In the genomic region with DNA sequence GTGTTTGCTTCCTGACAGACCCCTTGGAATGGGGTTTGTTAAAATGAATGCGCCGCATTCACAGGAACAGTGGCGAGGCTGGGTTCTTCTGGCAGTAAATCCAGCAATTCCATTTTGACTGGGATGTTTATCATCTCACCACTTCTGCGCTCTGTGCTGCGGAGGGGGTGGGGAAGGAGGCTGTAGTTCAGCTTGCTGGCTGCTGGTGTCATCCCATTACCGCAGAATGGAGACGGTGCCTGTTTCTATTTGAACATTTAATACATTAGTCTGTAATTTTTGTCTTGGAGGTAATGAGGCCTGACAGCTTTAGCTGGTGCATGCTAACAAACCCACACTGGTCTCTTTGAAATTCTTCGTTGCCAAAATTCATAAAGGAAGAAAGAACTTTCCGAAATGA, we compare ENCODE assay signal across 8 mouse cellular contexts.
DNase-seq lines count a peak whose midpoint lies in the region; ATAC-seq lines count a peak whose summit lies in the region.

No protein-coding gene starts in this region.

- H3K36me3 ChIP-seq in kidney, embryonic 14.5 days (ENCODE audit: control insufficient read depth, insufficient read depth, low read length) = no peaks in the 10 kb centered on the region

- H3K4me3 ChIP-seq in kidney, embryonic 14.5 days (ENCODE audit: low read length) = no peak overlapping the region

- no peaks in the 10 kb centered on the region for H3K9me3 ChIP-seq in kidney, embryonic 14.5 days (ENCODE audit: control insufficient read depth, low read length)

- H3K4me1 ChIP-seq in kidney, embryonic 14.5 days (ENCODE audit: control insufficient read depth, insufficient read depth, low read length) = no peaks in the 10 kb centered on the region

- peak; percentile 75; the same call in 1 of the 2 replicates for ATAC-seq in kidney, embryonic 14.5 days (ENCODE audit: low FRiP score, low TSS enrichment)
- ATAC-seq in megakaryocyte, adult 5-6 weeks (ENCODE audit: poor library complexity, severe bottlenecking) = no peak

- intact Hi-C loops in gastrocnemius, postnatal 36 days (cut with DNase I) = no loop called here
- intact Hi-C loops in left cerebral cortex, postnatal 4 days (cut with DNase I) = loop anchor here (10.0 kb wide), 1 partner anchor 378 kb away; no protein-coding TSS in a partner anchor

- no peaks in the 10 kb centered on the region for H3K27me3 ChIP-seq in kidney, embryonic 14.5 days (ENCODE audit: control insufficient read depth, insufficient read depth, low read length)

- WGBS in kidney, embryonic 14.5 days = 27% methylated on average over 9 of the region's 9 CpGs

- H3K9ac ChIP-seq in kidney, embryonic 14.5 days (ENCODE audit: low read depth, low read length) = no peak overlapping the region

- no peak overlapping the region for H3K4me2 ChIP-seq in kidney, embryonic 14.5 days (replicated peaks; ENCODE audit: low read depth, low read length)

- no peak overlapping the region for H3K27ac ChIP-seq in kidney, embryonic 14.5 days (ENCODE audit: low read depth, low read length)

- DNase-seq in gastrocnemius, postnatal 10 days = peak; percentile 12
- DNase-seq in gastrocnemius, postnatal 36 days = no peak
- DNase-seq in ES-CJ7 (ENCODE audit: low read depth, low spot score) = peak; percentile 6
- DNase-seq in embryo, embryonic 9.5 days (ENCODE audit: extremely low spot score) = peak; percentile 9
- DNase-seq in left cerebral cortex, postnatal 4 days = peak; percentile 79
- DNase-seq in right cerebral cortex, postnatal 14 days = peak; percentile 61

Comparison
In these comparisons a context has a peak if more than half of its experiments do, and no peak if none do; other contexts are left out.
1. DNase-seq: peak in gastrocnemius, postnatal 10 days (single experiment), ES-CJ7 (single experiment), embryo, embryonic 9.5 days (single experiment), left cerebral cortex, postnatal 4 days (single experiment) and right cerebral cortex, postnatal 14 days (single experiment); none in gastrocnemius, postnatal 36 days (0 of 2).